Mouse (Mus musculus) embryonic facial prominence, embryonic 15.5 days (tissue): ENCODE data around the gene Erbb3. TPM values are rescaled to one million over a fixed set of nuclear protein-coding genes. Genes with fewer than 3 reads are reported as not detected.

Experiments
- ATAC-seq: fragments of 200-750 bp; cut with Nextera tagmentation; 2 replicates; pipeline ENCODE4 v1.8.0; 2017; ENCODE audit warnings: low read depth, moderate TSS enrichment; ENCODE audit not compliant: insufficient number of reproducible peaks, low FRiP score, low TSS enrichment
- H3K27ac ChIP-seq: fragments of 300-500 bp; sonication (generic); replicated peaks from 2 replicates; pipeline ENCODE4 v1.5.1; 2015; ENCODE audit warnings: mild to moderate bottlenecking, inconsistent platforms
- H3K27me3 ChIP-seq: fragments of 300-500 bp; sonication (generic); 2 replicates; pipeline ENCODE4 v1.6.1; 2015; ENCODE audit warnings: inconsistent platforms
- H3K36me3 ChIP-seq: fragments of 300-500 bp; sonication (generic); 2 replicates; pipeline ENCODE4 v1.6.1; 2015; ENCODE audit warnings: mild to moderate bottlenecking, inconsistent platforms
- H3K4me1 ChIP-seq: fragments of 300-500 bp; sonication (generic); 2 replicates; pipeline ENCODE4 v1.6.1; 2015; ENCODE audit warnings: inconsistent platforms
- H3K4me2 ChIP-seq: fragments of 300-500 bp; sonication (generic); replicated peaks from 2 replicates; pipeline ENCODE4 v1.6.1; 2015; ENCODE audit warnings: mild to moderate bottlenecking, inconsistent platforms
- H3K4me3 ChIP-seq: fragments of 300-500 bp; sonication (generic); replicated peaks from 2 replicates; pipeline ENCODE4 v1.5.1; 2015; ENCODE audit warnings: mild to moderate bottlenecking, inconsistent platforms
- H3K9ac ChIP-seq: fragments of 300-500 bp; sonication (generic); 2 replicates; pipeline ENCODE4 v1.6.1; 2015; ENCODE audit warnings: inconsistent platforms
- H3K9me3 ChIP-seq: fragments of 300-500 bp; sonication (generic); replicated peaks from 2 replicates; pipeline ENCODE4 v1.6.1; 2016; ENCODE audit warnings: inconsistent platforms
- WGBS: fragments of 180-500 bp; shearing (Covaris S2); methylation state at CpG from one replicate; pipeline ENCODE4 v1.1.7; 2015; 5-methylcytosine and 5-hydroxymethylcytosine counted together
- polyA plus RNA-seq: library from polyadenylated mRNA; unstranded; fragments of >200 nt; fragmentation: Nextera tagmentation; extraction: Ambion mirVana; gene quantifications from 2 replicates; pipeline ENCODE4 v1.2.1, GENCODE M21; 2015

Erbb3 gene
- polyA plus RNA-seq, 1 experiment from 2014 or later, result 23.9 TPM

GRCm38 (mm10) chr10:128606483-128606882 is 17.0 kb upstream of the Erbb3 start:
- Histone ChIP-seq H3K27me3 (no peaks in the 10 kb centered on the region), H3K4me3 (no peak overlapping the region), H3K36me3 (no peaks in the 10 kb centered on the region), H3K4me2 (no peak overlapping the region), H3K27ac (no peak overlapping the region), H3K9me3 (no peaks in the 10 kb centered on the region), H3K4me1 (no peaks in the 10 kb centered on the region), H3K9ac (no peak overlapping the region)
- no peak for ATAC-seq
- 36% methylated on average over 2 of the region's 2 CpGs for WGBS

GRCm38 (mm10) chr10:128602470-128603128 is 13.1 kb upstream of the Erbb3 start:
- H3K4me1 ChIP-seq, result no peaks in the 10 kb centered on the region
- no peaks in the 10 kb centered on the region for H3K27me3 ChIP-seq
- H3K9me3 ChIP-seq, result no peaks in the 10 kb centered on the region
- 76% methylated on average over 4 of the region's 4 CpGs for WGBS
- H3K9ac ChIP-seq, result no peak overlapping the region
- no peaks in the 10 kb centered on the region for H3K36me3 ChIP-seq
- H3K27ac ChIP-seq, result no peak overlapping the region
- no peak overlapping the region for H3K4me3 ChIP-seq
- no peak for ATAC-seq
- no peak overlapping the region for H3K4me2 ChIP-seq

GRCm38 (mm10) chr10:128601499-128601898 is 12.0 kb upstream of the Erbb3 start:
- H3K4me1 ChIP-seq, result no peaks in the 10 kb centered on the region
- no peaks in the 10 kb centered on the region for H3K27me3 ChIP-seq
- ATAC-seq, result no peak
- 79% methylated on average over 1 of the region's 1 CpGs for WGBS
- H3K9me3 ChIP-seq, result no peaks in the 10 kb centered on the region
- no peak overlapping the region for H3K4me3 ChIP-seq
- H3K27ac ChIP-seq, result no peak overlapping the region
- H3K4me2 ChIP-seq, result no peak overlapping the region
- H3K9ac ChIP-seq, result no peak overlapping the region
- H3K36me3 ChIP-seq, result no peaks in the 10 kb centered on the region

- Histone ChIP-seq H3K27me3 (no peaks in the 10 kb centered on the region), H3K27ac (no peak overlapping the region), H3K4me1 (no peaks in the 10 kb centered on the region), H3K4me3 (no peak overlapping the region), H3K36me3 (no peaks in the 10 kb centered on the region), H3K4me2 (no peak overlapping the region), H3K9me3 (no peaks in the 10 kb centered on the region), H3K9ac (no peak overlapping the region)
- 64% methylated on average over 2 of the region's 2 CpGs for WGBS
- ATAC-seq, result no peak
Measured at GRCm38 (mm10) chr10:128598476-128598875, 9.0 kb upstream of the Erbb3 start.

GRCm38 (mm10) chr10:128592797-128593196 is 3.3 kb upstream of the Erbb3 start:
- Histone ChIP-seq H3K9me3 (no peaks in the 10 kb centered on the region), H3K4me2 (no peak overlapping the region), H3K4me1 (peaks cover 10% of the 10 kb centered on the region), H3K36me3 (no peaks in the 10 kb centered on the region), H3K4me3 (no peak overlapping the region), H3K27ac (no peak overlapping the region), H3K27me3 (peaks cover 17% of the 10 kb centered on the region), H3K9ac (no peak overlapping the region)
- 80% methylated on average over 5 of the region's 5 CpGs for WGBS
- ATAC-seq, result no peak

- peaks cover 21% of the 10 kb centered on the region for H3K4me1 ChIP-seq
- H3K36me3 ChIP-seq, result no peaks in the 10 kb centered on the region
- 87% methylated on average over 6 of the region's 6 CpGs for WGBS
- H3K27me3 ChIP-seq, result peaks cover 30% of the 10 kb centered on the region
- no peaks in the 10 kb centered on the region for H3K9me3 ChIP-seq
- no peak overlapping the region for H3K4me3 ChIP-seq
- no peak for ATAC-seq
- no peak overlapping the region for H3K4me2 ChIP-seq
- H3K9ac ChIP-seq, result no peak overlapping the region
- no peak overlapping the region for H3K27ac ChIP-seq
Measured at GRCm38 (mm10) chr10:128591436-128591835, 2.0 kb upstream of the Erbb3 start.

- ATAC-seq, result 0 out of 2 replicates have a peak, but pooled peaks have one; percentile 29
- Histone ChIP-seq H3K9ac (peak overlapping the region; percentile 10), H3K9me3 (no peaks in the 10 kb centered on the region), H3K27me3 (peaks cover 32% of the 10 kb centered on the region), H3K4me2 (peak overlapping the region; percentile 83), H3K4me3 (peak overlapping the region; percentile 64), H3K27ac (peak overlapping the region; percentile 92), H3K4me1 (peaks cover 25% of the 10 kb centered on the region), H3K36me3 (no peaks in the 10 kb centered on the region)
- under 1% methylated on average over 41 of the region's 43 CpGs for WGBS
Measured at GRCm38 (mm10) chr10:128590193-128590690, 790 bp upstream of the Erbb3 start.

GRCm38 (mm10) chr10:128588775-128589463 is 533 bp downstream of the Erbb3 start:
- H3K9me3 ChIP-seq, result no peaks in the 10 kb centered on the region
- 2% methylated on average over 23 of the region's 23 CpGs for WGBS
- peaks cover 32% of the 10 kb centered on the region for H3K27me3 ChIP-seq
- H3K4me3 ChIP-seq, result peak overlapping the region; percentile 64
- peaks cover 35% of the 10 kb centered on the region for H3K4me1 ChIP-seq
- H3K36me3 ChIP-seq, result no peaks in the 10 kb centered on the region
- peak overlapping the region; percentile 92 for H3K27ac ChIP-seq
- peak overlapping the region; percentile 83 for H3K4me2 ChIP-seq
- 0 out of 2 replicates have a peak, but pooled peaks have one; percentile 34 for ATAC-seq
- peak overlapping the region; percentile 48 for H3K9ac ChIP-seq

GRCm38 (mm10) chr10:128588136-128588535 is 1.3 kb downstream of the Erbb3 start:
- H3K36me3 ChIP-seq, result no peaks in the 10 kb centered on the region
- WGBS, result 6% methylated on average over 1 of the region's 1 CpGs
- no peak for ATAC-seq
- peak overlapping the region; percentile 92; the same call in 1 of the 2 replicates for H3K27ac ChIP-seq
- peak overlapping the region; percentile 83 for H3K4me2 ChIP-seq
- H3K4me3 ChIP-seq, result peak overlapping the region; percentile 64
- H3K27me3 ChIP-seq, result peaks cover 32% of the 10 kb centered on the region
- peaks cover 41% of the 10 kb centered on the region for H3K4me1 ChIP-seq
- no peaks in the 10 kb centered on the region for H3K9me3 ChIP-seq
- H3K9ac ChIP-seq, result no peak overlapping the region

- H3K36me3 ChIP-seq, result no peaks in the 10 kb centered on the region
- no peak for ATAC-seq
- no peak overlapping the region for H3K9ac ChIP-seq
- H3K27me3 ChIP-seq, result peaks cover 32% of the 10 kb centered on the region
- H3K4me3 ChIP-seq, result peak overlapping the region; percentile 64
- peaks cover 41% of the 10 kb centered on the region for H3K4me1 ChIP-seq
- 27% methylated on average over 8 of the region's 8 CpGs for WGBS
- peak overlapping the region; percentile 92 for H3K27ac ChIP-seq
- no peaks in the 10 kb centered on the region for H3K9me3 ChIP-seq
- peak overlapping the region; percentile 83 for H3K4me2 ChIP-seq
Measured at GRCm38 (mm10) chr10:128587697-128588096, 1.8 kb downstream of the Erbb3 start.

GRCm38 (mm10) chr10:128587120-128587519 is 2.3 kb downstream of the Erbb3 start:
- Histone ChIP-seq H3K4me2 (peak overlapping the region; percentile 83), H3K27ac (peak overlapping the region; percentile 92), H3K9ac (no peak overlapping the region), H3K4me1 (peaks cover 41% of the 10 kb centered on the region), H3K9me3 (no peaks in the 10 kb centered on the region), H3K27me3 (peaks cover 32% of the 10 kb centered on the region), H3K4me3 (peak overlapping the region; percentile 64), H3K36me3 (no peaks in the 10 kb centered on the region)
- ATAC-seq, result no peak
- 23% methylated on average over 4 of the region's 4 CpGs for whole genome bisulfite sequencing
